Mouse (Mus musculus) kidney, adult 2 months (tissue): ENCODE data around the gene Rgs9bp.
"Not testable (repeated sequence)": the region's sequence is repeated elsewhere in the genome, so short reads cannot be mapped to it uniquely, and the experiment has no call there.

Source experiments
- CTCF ChIP-seq: fragments of 200-500 bp; conservative IDR thresholded peaks from 2 replicates; pipeline ENCODE4 v1.5.1; 2011; ENCODE audit warnings: low read depth, mild to moderate bottlenecking, control low read depth, low read length, moderate library complexity, mixed read lengths; ENCODE audit not compliant: insufficient read depth, insufficient read length
- POLR2A ChIP-seq: fragments of 200-500 bp; IDR thresholded peaks from one replicate; pipeline ENCODE4 v1.6.1; 2011; ENCODE audit warnings: low read depth, low read length, control low read depth

GRCm38 (mm10) chr7:35570883-35571282, 14.5 kb downstream of the Rgs9bp start:
- TF ChIP-seq CTCF, POLR2A: not testable (repeated sequence)
